Comparison of ENCODE assay signal across 23 mouse cellular contexts in genomic region chr11:19679669-19680068, GRCm38 (mm10).
DNase-seq lines count a peak whose midpoint lies in the region; ATAC-seq and TF ChIP-seq lines count a peak whose summit lies in the region.
"Had no signal": no experiment of that assay in that cellular context is flagged by ENCODE, and none has a peak within 500 bp of the region (broad histone marks: within the 10 kb centered on the region; RNA-seq: fewer than 3 reads in every experiment).

No protein-coding gene starts in this region.

- H3K27me3 ChIP-seq in forebrain, embryonic 16.5 days (replicated peaks; ENCODE audit: control insufficient read depth, insufficient read depth, low read length), result no peaks in the 10 kb centered on the region
- H3K27me3 ChIP-seq in forebrain, embryonic 11.5 days (ENCODE audit: control insufficient read depth, insufficient read depth, low read length), result no peaks in the 10 kb centered on the region
- H3K27me3 ChIP-seq in hindbrain, embryonic 16.5 days (replicated peaks; ENCODE audit: control insufficient read depth, insufficient read depth, low read length), result no peaks in the 10 kb centered on the region
- H3K27me3 ChIP-seq in hindbrain, postnatal 0 days (ENCODE audit: insufficient read depth, low read length), result no peaks in the 10 kb centered on the region
- no peaks in the 10 kb centered on the region for H3K27me3 ChIP-seq in midbrain, embryonic 15.5 days (replicated peaks)
- H3K27me3 ChIP-seq in midbrain, embryonic 10.5 days (ENCODE audit: low read depth, poor library complexity, severe bottlenecking), result no peaks in the 10 kb centered on the region
- no peaks in the 10 kb centered on the region for H3K27me3 ChIP-seq in neural tube, embryonic 15.5 days (replicated peaks)
- H3K27me3 ChIP-seq: heart, embryonic 12.5 days; heart, embryonic 15.5 days; hindbrain, embryonic 15.5 days had no signal

- no peaks in the 10 kb centered on the region for H3K36me3 ChIP-seq in forebrain, embryonic 16.5 days (ENCODE audit: control insufficient read depth, insufficient read depth)
- no peaks in the 10 kb centered on the region for H3K36me3 ChIP-seq in forebrain, embryonic 11.5 days (ENCODE audit: control insufficient read depth, insufficient read depth, low read length)
- no peaks in the 10 kb centered on the region for H3K36me3 ChIP-seq in hindbrain, embryonic 16.5 days (ENCODE audit: control insufficient read depth, insufficient read depth, low read length)
- H3K36me3 ChIP-seq in hindbrain, postnatal 0 days (ENCODE audit: insufficient read depth, low read length), result no peaks in the 10 kb centered on the region
- H3K36me3 ChIP-seq in midbrain, embryonic 15.5 days (replicated peaks), result no peaks in the 10 kb centered on the region
- no peaks in the 10 kb centered on the region for H3K36me3 ChIP-seq in midbrain, embryonic 10.5 days
- no peaks in the 10 kb centered on the region for H3K36me3 ChIP-seq in neural tube, embryonic 15.5 days
- H3K36me3 ChIP-seq: heart, embryonic 12.5 days; heart, embryonic 15.5 days; hindbrain, embryonic 15.5 days had no signal

- H3K4me3 ChIP-seq in forebrain, embryonic 16.5 days (replicated peaks; ENCODE audit: low read length), result no peak overlapping the region
- H3K4me3 ChIP-seq in forebrain, embryonic 11.5 days (ENCODE audit: low read depth, low read length), result no peak overlapping the region
- no peak overlapping the region for H3K4me3 ChIP-seq in hindbrain, embryonic 16.5 days (ENCODE audit: low read length)
- no peak overlapping the region for H3K4me3 ChIP-seq in hindbrain, postnatal 0 days (ENCODE audit: low read length)
- no peak overlapping the region for H3K4me3 ChIP-seq in midbrain, embryonic 15.5 days
- H3K4me3 ChIP-seq in midbrain, embryonic 10.5 days, result no peak overlapping the region
- no peak overlapping the region for H3K4me3 ChIP-seq in neural tube, embryonic 15.5 days (replicated peaks)
- H3K4me3 ChIP-seq: heart, embryonic 12.5 days; heart, embryonic 15.5 days; hindbrain, embryonic 15.5 days had no signal

- no peaks in the 10 kb centered on the region; the same call in 1 of the 2 replicates for H3K9me3 ChIP-seq in forebrain, embryonic 16.5 days (ENCODE audit: control insufficient read depth, low read length)
- no peaks in the 10 kb centered on the region for H3K9me3 ChIP-seq in forebrain, embryonic 11.5 days (ENCODE audit: control insufficient read depth, low read length)
- H3K9me3 ChIP-seq in hindbrain, embryonic 16.5 days (ENCODE audit: control insufficient read depth, low read length), result no peaks in the 10 kb centered on the region
- H3K9me3 ChIP-seq in hindbrain, postnatal 0 days (ENCODE audit: low read length), result no peaks in the 10 kb centered on the region
- no peaks in the 10 kb centered on the region for H3K9me3 ChIP-seq in midbrain, embryonic 15.5 days
- H3K9me3 ChIP-seq in midbrain, embryonic 10.5 days (replicated peaks), result 0 out of 2 replicates have a peak, but pooled peaks cover 2% of the 10 kb centered on the region
- no peaks in the 10 kb centered on the region for H3K9me3 ChIP-seq in neural tube, embryonic 15.5 days (replicated peaks)
- H3K9me3 ChIP-seq: heart, embryonic 12.5 days; heart, embryonic 15.5 days; hindbrain, embryonic 15.5 days had no signal

- ATAC-seq in forebrain, embryonic 16.5 days, result peak; percentile 67
- ATAC-seq in forebrain, embryonic 11.5 days (replicated peaks; ENCODE audit: low FRiP score), result no peak
- ATAC-seq in hindbrain, embryonic 16.5 days, result peak; percentile 54; the same call in 1 of the 2 replicates
- ATAC-seq in hindbrain, postnatal 0 days, result no peak
- peak; percentile 42; the same call in 1 of the 2 replicates for ATAC-seq in midbrain, embryonic 15.5 days (replicated peaks)
- peak; percentile 80 for ATAC-seq in neural tube, embryonic 15.5 days (ENCODE audit: low FRiP score)
- ATAC-seq: CD4-positive, CD25-positive, alpha-beta regulatory T cell, adult 4 months; inflammation-experienced regulatory T-cells, adult 6 months; intestine, embryonic 16.5 days had no signal

- no peak for DNase-seq in forebrain, embryonic 11.5 days (ENCODE audit: low spot score)
- no peak for DNase-seq in hindbrain, postnatal 0 days (ENCODE audit: low spot score)
- no peak for DNase-seq in midbrain, embryonic 10.5 days (ENCODE audit: low spot score)
- no peak for DNase-seq in layer of hippocampus, adult 18-20 months (ENCODE audit: low spot score in 2 of 2)
- DNase-seq: adrenal gland, adult 2 months; adrenal gland, postnatal 14 days; cerebellum, adult 18-20 months; cerebellum, adult 9-10 months; cerebellum, postnatal 14 days; gastrocnemius, postnatal 25 days; heart, adult 18-20 months; heart, postnatal 10 days; heart, postnatal 36 days had no signal

- no peak overlapping the region for H3K9ac ChIP-seq in forebrain, embryonic 16.5 days (replicated peaks; ENCODE audit: low read depth, low read length)
- no peak overlapping the region for H3K9ac ChIP-seq in forebrain, embryonic 11.5 days (ENCODE audit: low read length)
- no peak overlapping the region for H3K9ac ChIP-seq in hindbrain, embryonic 16.5 days (ENCODE audit: low read depth, low read length)
- no peak overlapping the region for H3K9ac ChIP-seq in hindbrain, postnatal 0 days (replicated peaks; ENCODE audit: low read length)
- no peak overlapping the region for H3K9ac ChIP-seq in midbrain, embryonic 15.5 days
- no peak overlapping the region for H3K9ac ChIP-seq in neural tube, embryonic 15.5 days (replicated peaks)
- H3K9ac ChIP-seq: heart, embryonic 12.5 days; heart, embryonic 15.5 days; hindbrain, embryonic 15.5 days had no signal

- WGBS in forebrain, embryonic 16.5 days, result 27% methylated on average over 5 of the region's 5 CpGs
- WGBS in forebrain, embryonic 11.5 days, result 87% methylated on average over 5 of the region's 5 CpGs
- 57% methylated on average over 5 of the region's 5 CpGs for WGBS in hindbrain, embryonic 16.5 days
- 62% methylated on average over 5 of the region's 5 CpGs for WGBS in hindbrain, postnatal 0 days
- 58% methylated on average over 5 of the region's 5 CpGs for WGBS in midbrain, embryonic 15.5 days
- WGBS in midbrain, embryonic 10.5 days, result 91% methylated on average over 5 of the region's 5 CpGs
- 27% methylated on average over 5 of the region's 5 CpGs for WGBS in neural tube, embryonic 15.5 days

- peaks cover 16% of the 10 kb centered on the region for H3K4me1 ChIP-seq in forebrain, embryonic 16.5 days (replicated peaks; ENCODE audit: control insufficient read depth, insufficient read depth, low read length)
- no peaks in the 10 kb centered on the region for H3K4me1 ChIP-seq in forebrain, embryonic 11.5 days (replicated peaks; ENCODE audit: control insufficient read depth, insufficient read depth, low read length)
- H3K4me1 ChIP-seq in hindbrain, embryonic 16.5 days (ENCODE audit: control insufficient read depth, insufficient read depth, low read depth, low read length), result no peaks in the 10 kb centered on the region
- no peaks in the 10 kb centered on the region for H3K4me1 ChIP-seq in hindbrain, postnatal 0 days (ENCODE audit: insufficient read depth, low read length)
- H3K4me1 ChIP-seq in midbrain, embryonic 15.5 days, result peaks cover 2% of the 10 kb centered on the region; the same call in 1 of the 2 replicates
- H3K4me1 ChIP-seq in midbrain, embryonic 10.5 days, result no peaks in the 10 kb centered on the region
- H3K4me1 ChIP-seq in neural tube, embryonic 15.5 days, result peaks cover 7% of the 10 kb centered on the region; the same call in 1 of the 2 replicates
- H3K4me1 ChIP-seq: heart, embryonic 12.5 days; heart, embryonic 15.5 days had no signal

- no peak for TF ChIP-seq CTCF in hindbrain, postnatal 0 days (IDR thresholded peaks at IDR 0.05; ENCODE audit: low read depth)

- H3K27ac ChIP-seq in forebrain, embryonic 16.5 days (ENCODE audit: low read length), result no peak overlapping the region
- H3K27ac ChIP-seq in forebrain, embryonic 11.5 days (ENCODE audit: low read depth, low read length), result no peak overlapping the region
- no peak overlapping the region for H3K27ac ChIP-seq in hindbrain, embryonic 16.5 days (ENCODE audit: low read depth, low read length)
- no peak overlapping the region for H3K27ac ChIP-seq in hindbrain, postnatal 0 days
- H3K27ac ChIP-seq in midbrain, embryonic 15.5 days, result no peak overlapping the region
- H3K27ac ChIP-seq in midbrain, embryonic 10.5 days (replicated peaks), result no peak overlapping the region
- H3K27ac ChIP-seq in neural tube, embryonic 15.5 days (replicated peaks), result no peak overlapping the region
- H3K27ac ChIP-seq: heart, embryonic 15.5 days; hindbrain, embryonic 15.5 days had no signal

- no peak overlapping the region for H3K4me2 ChIP-seq in forebrain, embryonic 16.5 days (ENCODE audit: low read length)
- H3K4me2 ChIP-seq in forebrain, embryonic 11.5 days (ENCODE audit: low read depth, low read length, severe bottlenecking), result no peak overlapping the region
- no peak overlapping the region for H3K4me2 ChIP-seq in hindbrain, embryonic 16.5 days (ENCODE audit: low read length)
- no peak overlapping the region for H3K4me2 ChIP-seq in hindbrain, postnatal 0 days (ENCODE audit: low read depth, low read length)
- H3K4me2 ChIP-seq in midbrain, embryonic 15.5 days, result no peak overlapping the region
- H3K4me2 ChIP-seq in neural tube, embryonic 15.5 days, result no peak overlapping the region
- H3K4me2 ChIP-seq: heart, embryonic 12.5 days; heart, embryonic 15.5 days; hindbrain, embryonic 15.5 days had no signal

Comparison
In these comparisons a context has a peak if more than half of its experiments do, and no peak if none do; other contexts are left out.
1. ATAC-seq: peak in forebrain, embryonic 16.5 days (single experiment), hindbrain, embryonic 16.5 days (single experiment), midbrain, embryonic 15.5 days (single experiment) and neural tube, embryonic 15.5 days (single experiment); none in forebrain, embryonic 11.5 days (single experiment) and hindbrain, postnatal 0 days (single experiment).